Mouse (Mus musculus) hematopoietic stem cell, adult 5-6 weeks (primary cell): ENCODE measurements around the gene Duoxa2. TPM values are rescaled to one million over a fixed set of nuclear protein-coding genes. Genes with fewer than 3 reads are reported as not detected.
"Not testable (repeated sequence)": the region's sequence is repeated elsewhere in the genome, so short reads cannot be mapped to it uniquely, and the experiment has no call there.

ENCODE experiments used
- ATAC-seq, 2 experiments: fragments of 125-278 bp in 1 of 2; replicated peaks in 1 of 2; 2 replicates each; pipeline ENCODE4 v1.8.0; 2016 to 2017; ENCODE audit warnings: inconsistent platforms in 2 of 2, mild to moderate bottlenecking in 2 of 2, moderate number of reproducible peaks in 2 of 2, low read depth in 1 of 2, moderate TSS enrichment in 1 of 2; ENCODE audit not compliant: low FRiP score in 2 of 2, poor library complexity in 2 of 2, severe bottlenecking in 2 of 2, insufficient read depth in 1 of 2, low TSS enrichment in 1 of 2
- total RNA-seq: library from RNA; stranded (forward); fragments of 172-1452, 232-1000 nt; gene quantifications from 2 replicates; pipeline ENCODE4 v1.2.3, GENCODE M21; 2017

Duoxa2 gene
- total RNA-seq, 1 experiment from 2014 or later, result not detected

GRCm38 (mm10) chr2:122345106-122345893, 46.6 kb downstream of the Duoxa2 start:
- no peak for ATAC-seq

DNA sequence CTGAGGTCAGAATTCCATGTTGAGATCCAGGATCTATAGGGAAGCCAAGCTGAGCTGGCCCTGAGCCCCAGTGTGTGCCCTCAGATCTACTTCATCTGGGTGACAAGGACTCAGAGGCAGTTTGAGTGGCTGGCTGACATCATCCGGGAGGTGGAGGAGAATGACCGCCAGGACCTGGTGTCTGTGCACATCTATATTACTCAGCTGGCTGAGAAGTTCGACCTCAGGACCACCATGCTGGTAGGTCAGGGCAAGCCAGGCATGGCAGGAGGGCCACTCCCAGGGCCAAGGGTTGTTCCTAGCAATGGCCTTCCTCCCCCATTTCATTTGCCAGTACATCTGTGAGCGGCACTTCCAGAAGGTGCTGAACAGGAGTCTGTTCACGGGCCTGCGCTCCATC, 47.5 kb downstream of the Duoxa2 start:
- not testable (repeated sequence) for ATAC-seq

DNA sequence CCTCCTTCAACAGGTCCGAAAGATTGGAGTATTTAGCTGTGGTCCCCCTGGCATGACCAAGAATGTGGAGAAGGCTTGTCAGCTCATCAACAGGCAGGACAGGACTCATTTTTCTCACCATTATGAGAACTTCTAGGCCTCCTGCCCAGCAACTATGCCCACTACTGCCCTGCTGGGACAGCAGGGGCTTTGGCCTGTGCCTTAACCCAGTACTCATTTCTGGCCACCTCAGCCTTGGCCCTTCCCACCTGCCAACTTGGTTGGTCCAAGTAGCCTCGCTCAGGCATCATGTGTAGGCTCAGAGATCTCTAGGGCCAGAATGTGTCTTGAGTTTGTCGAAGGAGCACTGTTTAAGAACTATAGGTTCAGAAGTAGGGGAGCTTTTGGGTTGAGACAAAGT, 48.6 kb downstream of the Duoxa2 start:
- no peak for ATAC-seq

- peak; percentile 75 to 82 for ATAC-seq
These were observed 49.9 kb downstream of the Duoxa2 start for GRCm38 (mm10) chr2:122348531-122349131.

- peak in 1 of 2 experiments; percentile 9; a peak in 1 of 4 replicates for ATAC-seq
These were observed 50.6 kb downstream of the Duoxa2 start for GRCm38 (mm10) chr2:122349136-122349785.

GRCm38 (mm10) chr2:122351156-122351930, 52.6 kb downstream of the Duoxa2 start:
- ATAC-seq, result no peak

GRCm38 (mm10) chr2:122351931-122352329, 53.2 kb downstream of the Duoxa2 start:
- no peak for ATAC-seq

Other genes with a start within 250 kb of the Duoxa2 start
- gene Spg11, start 180.5 kb upstream of the Duoxa2 start, total RNA-seq, result 13.6 and 16.4 TPM in 2 replicates
- gene B2m, start 151.2 kb upstream of the Duoxa2 start, total RNA-seq, result 3,422 and 3,507 TPM in 2 replicates
- not detected in 2 replicates for gene Trim69, start 138.2 kb upstream of the Duoxa2 start, total RNA-seq
- gene Patl2, start 112.7 kb upstream of the Duoxa2 start, total RNA-seq, result 0.44 TPM in 1 of 2 replicates, not detected in the other
- gene Terb2, start 112.6 kb upstream of the Duoxa2 start, total RNA-seq, result not detected in 2 replicates
- 84.5 and 113 TPM in 2 replicates for gene Sord, start 64.2 kb upstream of the Duoxa2 start, total RNA-seq
- gene Duox2, start 451 bp upstream of the Duoxa2 start, total RNA-seq, result 0.06 TPM in 1 of 2 replicates, not detected in the other
- gene Duoxa1, start 14.8 kb downstream of the Duoxa2 start, total RNA-seq, result not detected in 2 replicates
- gene Duox1, start 16.8 kb downstream of the Duoxa2 start, total RNA-seq, result not detected in 2 replicates
- gene Shf, start 70.3 kb downstream of the Duoxa2 start, total RNA-seq, result 2.8 and 4.7 TPM in 2 replicates
- 25.6 and 36.6 TPM in 2 replicates for gene Slc28a2, start 127.6 kb downstream of the Duoxa2 start, total RNA-seq
- gene Gm14085, start 186.0 kb downstream of the Duoxa2 start, total RNA-seq, result 1.1 TPM in 1 of 2 replicates, not detected in the other